Mouse (Mus musculus): ENCODE measurements around the gene Exoc4. TPM values are rescaled to one million over a fixed set of nuclear protein-coding genes. Genes with fewer than 3 reads are reported as not detected.

Gene Exoc4
- total RNA-seq, 2 experiments from 2014 or later, result 43.5 to 45.0 TPM

DNA sequence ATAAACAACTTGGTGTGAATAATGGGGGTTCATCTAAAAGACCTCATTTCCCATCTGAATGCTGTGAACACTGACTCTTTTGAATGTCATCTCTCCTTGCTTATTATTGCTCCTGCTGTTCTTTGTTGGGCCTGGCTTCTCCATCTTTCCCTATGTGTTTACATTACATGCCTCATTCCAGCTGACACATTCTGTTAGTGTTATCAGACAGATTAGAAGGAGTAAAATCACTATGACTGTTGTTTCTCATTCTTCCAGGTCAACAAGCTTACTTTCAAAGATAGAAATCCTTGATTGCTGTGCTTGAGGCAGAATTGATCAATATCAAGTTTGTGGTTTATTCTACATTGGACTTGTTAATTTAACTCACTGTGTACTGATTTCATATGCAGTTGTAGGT, 377.0 kb downstream of the Exoc4 start:
- DNase-seq (ENCODE audit: low spot score), result no peak

DNA sequence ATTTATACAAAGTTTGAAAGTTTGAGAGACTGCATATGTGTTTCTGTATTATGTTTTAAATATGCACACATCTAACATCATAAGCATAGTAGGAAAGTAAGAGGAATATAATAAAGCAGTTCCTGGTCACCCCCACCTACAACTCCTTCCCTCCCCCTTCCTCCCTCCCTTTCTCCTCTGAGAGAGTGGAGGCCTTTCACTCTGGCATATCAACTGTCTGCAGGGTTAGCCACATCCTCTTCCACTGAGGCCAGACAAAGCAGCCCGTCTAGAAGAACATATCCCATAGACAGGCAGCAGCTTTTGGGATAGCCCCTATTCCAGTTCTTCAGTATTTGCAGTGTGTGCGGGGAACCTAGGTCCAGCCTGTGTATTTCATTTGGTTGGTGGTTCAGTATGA, 382.2 kb downstream of the Exoc4 start:
- DNase-seq (ENCODE audit: low spot score), result no peak

DNA sequence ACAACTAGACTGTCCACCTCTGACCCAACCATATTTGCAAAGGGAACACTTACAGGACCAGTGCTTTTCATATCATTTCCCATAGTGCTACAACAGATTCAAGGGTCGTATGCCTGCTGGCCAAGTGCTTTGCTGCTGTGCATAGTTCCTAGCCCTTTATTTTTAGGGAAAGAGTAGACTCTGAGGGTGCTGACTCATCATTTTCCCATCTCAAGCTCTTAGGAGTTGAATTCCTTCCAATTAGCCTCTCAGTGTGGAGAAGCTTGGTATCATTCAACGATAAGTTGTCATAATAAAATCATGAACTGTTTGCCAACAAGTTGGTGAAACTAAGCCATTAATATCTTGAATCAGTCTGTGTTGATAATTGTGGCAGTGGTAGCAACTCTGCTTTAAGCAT, 388.3 kb downstream of the Exoc4 start:
- DNase-seq (ENCODE audit: low spot score), result no peak

DNA sequence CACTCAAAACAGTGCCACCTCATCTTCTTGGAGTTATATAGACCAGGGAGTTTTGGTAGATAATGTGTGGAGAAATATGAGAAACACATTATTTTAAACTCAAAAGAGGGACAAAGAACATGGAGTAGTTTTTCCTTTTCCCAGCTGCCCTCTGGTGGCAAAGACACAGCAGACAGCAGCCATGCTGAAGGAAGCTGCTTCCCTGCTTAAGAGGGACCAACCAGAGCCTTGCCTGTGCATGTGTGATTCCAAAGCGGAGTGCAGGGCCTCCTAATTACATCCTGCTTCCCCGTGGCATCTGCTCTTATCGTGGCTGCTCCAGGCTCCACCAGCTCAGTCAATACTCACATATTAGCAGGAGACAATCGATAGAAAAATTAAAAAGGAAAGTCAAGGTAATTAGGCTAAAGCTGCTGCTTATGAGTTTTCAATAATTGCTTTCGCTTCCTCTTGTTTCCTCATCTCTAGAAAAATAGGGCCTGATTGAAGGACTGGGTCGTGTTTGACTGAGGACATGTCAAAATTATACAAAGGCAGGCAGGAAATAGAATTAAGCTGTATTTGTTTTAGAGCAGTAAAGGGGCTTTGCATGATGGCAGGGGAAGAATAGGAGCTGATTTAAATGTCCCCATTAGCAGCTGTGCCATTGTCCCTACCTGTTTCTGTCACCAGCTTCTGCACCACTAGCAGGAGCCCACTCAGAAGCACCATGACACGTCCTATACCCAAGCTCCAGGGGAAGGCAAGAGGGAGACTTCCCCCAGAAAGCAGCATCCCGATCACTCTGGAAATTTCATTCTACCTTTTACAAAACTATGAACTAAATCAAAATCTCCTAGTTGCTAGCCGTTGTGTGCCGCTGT, 433.1 kb downstream of the Exoc4 start:
- DNase-seq (ENCODE audit: low spot score), result no peak

DNA sequence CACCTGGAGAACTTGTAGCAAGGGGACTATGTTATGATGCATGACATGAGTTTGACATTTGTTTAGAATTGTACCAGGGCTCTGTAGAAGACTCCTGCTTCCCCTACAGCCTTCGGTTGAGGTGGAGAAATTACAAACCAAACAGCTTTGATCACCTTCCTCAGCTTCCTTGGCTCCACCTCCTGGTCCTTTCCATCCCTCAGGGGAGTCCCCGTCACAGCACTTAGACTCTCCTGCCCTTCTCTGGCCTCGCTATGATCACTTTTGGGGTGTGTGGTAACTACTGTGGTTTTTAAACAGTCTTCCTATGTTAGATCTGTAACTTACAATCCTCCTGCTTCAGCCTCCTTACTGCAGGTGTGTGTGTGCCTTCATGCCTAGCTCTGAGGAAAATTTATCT, 434.6 kb downstream of the Exoc4 start:
- DNase-seq (ENCODE audit: low spot score), result no peak

DNA sequence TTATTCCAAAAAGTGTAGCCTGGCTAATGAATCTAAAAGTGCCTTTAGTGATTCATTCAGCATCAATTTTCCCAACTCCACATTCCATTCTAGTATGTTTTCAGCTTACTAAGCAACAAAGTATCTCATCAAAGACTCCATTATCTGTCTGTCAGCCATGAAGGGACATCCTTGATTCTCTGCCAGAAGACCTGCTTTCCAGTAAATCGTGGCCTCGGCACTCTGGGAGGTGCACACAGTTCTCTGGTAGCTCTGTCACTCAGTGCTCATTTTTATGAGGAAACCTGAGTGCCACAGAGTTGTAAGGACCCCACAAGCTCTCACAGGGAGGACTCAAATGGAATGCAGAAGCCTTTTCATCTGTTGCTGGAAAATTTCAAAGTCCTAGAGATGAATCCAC, 436.4 kb downstream of the Exoc4 start:
- DNase-seq (ENCODE audit: low spot score), result no peak

DNA sequence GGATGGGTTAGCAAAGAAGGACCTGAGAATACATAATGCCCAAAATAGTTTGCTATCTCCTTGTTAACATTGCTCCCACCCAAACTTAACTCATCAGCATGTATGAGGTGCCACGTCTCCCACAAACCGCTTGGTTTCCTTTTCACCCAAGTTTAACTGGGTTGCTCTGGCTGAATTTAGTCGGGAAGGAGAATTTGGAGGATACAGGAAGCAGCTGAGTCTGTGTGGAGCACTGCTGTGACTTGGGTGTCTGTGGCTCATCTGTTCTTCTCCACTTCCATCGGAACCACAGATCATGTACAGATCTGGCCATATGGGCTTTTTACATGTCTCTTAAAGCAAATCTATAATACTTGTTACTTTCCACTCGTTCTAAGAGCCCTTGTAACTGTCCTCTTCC, 441.7 kb downstream of the Exoc4 start:
- no peak for DNase-seq (ENCODE audit: low spot score)

DNA sequence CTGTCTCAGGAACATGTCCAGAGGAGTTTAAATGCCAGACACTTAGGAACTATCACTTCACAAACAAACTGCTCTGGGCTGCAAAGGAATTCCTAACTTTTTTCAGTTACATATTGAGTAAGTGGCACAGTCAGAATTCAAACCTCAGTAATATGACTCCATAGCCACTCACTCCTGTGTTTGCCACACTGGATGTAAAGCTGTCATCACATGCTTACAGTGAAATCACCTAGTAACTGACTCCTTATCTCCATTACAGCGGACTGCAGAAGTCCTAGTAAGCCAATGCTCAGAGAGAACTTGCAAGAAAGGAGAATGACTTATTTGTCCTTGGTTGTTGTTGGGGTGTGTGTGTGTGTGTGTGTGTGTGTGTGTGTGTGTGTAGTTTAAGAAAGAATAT, 448.1 kb downstream of the Exoc4 start:
- DNase-seq (ENCODE audit: low spot score), result no peak

DNA sequence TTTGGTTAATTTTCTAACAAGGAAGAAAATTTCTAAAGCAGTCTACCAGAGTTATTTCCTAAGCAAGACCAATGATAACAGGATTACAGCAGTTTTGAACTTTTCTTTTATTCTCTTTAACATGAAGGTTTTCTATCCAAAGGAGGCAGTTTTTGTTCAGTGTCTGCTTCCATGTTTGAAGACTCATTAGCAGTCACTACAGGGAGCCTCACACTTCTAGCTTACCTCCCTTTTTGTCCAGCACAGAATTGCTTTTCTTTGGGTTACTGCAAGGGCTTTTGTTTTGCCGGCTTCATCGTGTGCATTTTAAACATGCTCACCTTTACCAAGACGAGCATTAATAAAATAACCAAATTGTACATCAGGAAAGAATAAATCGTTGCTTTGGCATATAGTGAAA, 460.0 kb downstream of the Exoc4 start:
- DNase-seq (ENCODE audit: low spot score), result no peak

DNA sequence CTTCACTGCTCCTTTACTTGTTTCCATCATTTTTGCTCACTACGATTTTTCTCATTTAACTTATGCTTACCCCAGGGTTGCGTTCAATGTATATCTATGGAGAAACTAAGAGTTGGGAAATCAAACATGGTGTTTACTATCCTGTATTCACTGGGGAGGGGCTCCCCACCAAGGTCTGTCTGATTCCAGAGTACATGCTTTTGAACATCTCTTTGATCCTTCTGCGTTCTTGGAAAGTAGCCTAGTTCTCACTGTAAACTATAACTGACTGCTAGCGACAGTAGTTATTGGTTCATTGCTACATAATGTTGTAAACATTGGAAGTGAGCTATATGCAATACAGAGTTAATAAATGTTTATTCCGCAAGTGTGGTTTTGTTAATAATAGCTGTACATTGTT, 460.5 kb downstream of the Exoc4 start:
- DNase-seq (ENCODE audit: low spot score), result no peak

DNA sequence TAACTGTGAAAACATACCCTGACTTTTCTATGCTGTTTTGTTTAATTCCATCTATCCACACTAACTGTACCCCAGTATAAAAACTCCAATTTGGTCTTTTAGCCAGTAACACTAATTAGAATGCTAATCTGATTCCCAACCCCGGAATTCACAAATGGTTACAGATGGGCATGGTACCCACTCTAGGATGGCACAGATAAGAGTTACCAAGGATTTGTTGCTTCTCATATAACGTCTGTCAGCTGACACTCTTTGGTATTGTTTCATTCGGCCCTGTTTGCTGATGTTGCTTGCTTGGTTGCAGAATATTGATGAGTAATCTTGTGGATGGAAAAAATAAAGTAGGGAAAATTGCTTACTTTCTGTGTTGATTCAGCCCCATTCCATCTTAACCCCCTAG, 462.9 kb downstream of the Exoc4 start:
- no peak for DNase-seq (ENCODE audit: low spot score)

DNA sequence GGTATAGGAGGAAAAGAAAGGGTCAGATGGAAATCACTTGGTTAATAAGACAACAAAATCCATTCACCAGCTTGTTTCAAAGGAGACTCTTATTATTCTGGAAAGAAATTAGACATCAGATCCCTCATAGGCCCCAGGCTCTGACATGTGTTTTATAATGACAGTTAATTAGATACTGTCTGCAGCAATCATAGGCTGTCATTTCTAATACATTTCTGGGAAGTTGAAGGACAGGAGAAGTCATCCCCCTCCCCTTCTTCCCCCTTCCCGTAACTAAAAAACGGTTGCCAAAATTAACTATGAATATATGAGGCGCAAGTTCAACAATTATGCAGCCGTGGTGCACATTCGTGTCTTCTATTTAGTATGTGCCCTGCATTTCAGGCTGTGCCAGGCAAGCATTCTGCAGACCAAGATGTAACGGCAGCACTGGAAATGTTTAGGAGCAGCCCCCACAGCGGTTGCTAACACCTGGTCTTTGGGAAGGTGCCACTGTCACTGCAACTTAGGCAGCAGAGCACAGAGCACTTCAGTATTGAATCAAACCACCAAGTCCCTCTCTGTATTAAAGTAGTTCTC, 463.7 kb downstream of the Exoc4 start:
- DNase-seq (ENCODE audit: low spot score), result no peak

DNA sequence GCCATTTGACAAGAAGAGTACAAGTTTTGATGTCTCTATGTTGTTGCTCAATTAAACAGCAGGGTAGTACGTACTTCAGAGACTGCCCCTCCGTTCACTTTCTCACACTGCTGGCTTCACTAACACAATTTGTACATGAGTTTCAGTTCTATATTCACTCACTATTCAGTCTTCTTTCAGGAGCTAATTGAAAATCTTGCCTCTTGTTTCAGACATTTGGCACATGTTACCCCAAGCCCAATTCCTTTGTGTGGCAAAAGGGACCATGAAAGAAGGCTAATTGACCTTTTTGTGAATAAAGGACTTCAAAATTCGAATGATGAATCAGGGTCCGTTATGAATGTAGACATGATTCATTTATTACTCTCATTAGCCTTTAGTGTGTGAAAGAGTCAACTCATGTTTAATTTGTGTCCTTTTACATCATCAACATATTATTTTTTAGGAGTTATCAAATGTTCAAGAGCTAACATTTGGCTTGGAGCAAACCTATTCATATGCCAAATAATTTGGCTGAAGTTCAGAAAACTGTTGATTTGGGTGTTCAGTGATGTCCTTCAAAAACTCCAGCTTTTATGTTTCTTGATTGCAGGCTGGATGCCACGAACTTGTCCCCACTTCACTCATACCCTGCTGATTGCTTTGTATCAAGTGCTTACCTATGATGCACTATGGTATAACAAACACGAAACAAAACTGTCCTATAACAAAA, 467.5 kb downstream of the Exoc4 start:
- no peak for DNase-seq (ENCODE audit: low spot score)

DNA sequence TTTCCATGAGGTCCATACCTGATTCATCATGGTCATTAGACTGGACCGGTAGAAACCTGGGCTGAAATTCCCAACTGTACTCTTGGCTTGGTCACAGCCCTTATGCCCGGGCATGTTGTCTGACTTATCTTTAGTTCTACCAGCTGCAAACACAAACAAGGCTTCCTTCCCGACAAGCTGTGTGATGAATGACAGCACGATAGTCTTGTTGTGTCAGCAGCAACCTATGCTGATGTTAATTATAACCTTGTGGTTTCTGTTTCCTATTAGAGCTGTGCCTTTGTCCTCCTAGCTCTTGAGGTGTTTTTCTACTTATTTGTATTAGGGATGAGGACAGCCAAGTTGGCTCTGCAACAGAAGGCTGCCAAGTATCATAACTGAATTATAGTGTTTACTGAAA, 472.3 kb downstream of the Exoc4 start:
- DNase-seq (ENCODE audit: low spot score), result no peak

DNA sequence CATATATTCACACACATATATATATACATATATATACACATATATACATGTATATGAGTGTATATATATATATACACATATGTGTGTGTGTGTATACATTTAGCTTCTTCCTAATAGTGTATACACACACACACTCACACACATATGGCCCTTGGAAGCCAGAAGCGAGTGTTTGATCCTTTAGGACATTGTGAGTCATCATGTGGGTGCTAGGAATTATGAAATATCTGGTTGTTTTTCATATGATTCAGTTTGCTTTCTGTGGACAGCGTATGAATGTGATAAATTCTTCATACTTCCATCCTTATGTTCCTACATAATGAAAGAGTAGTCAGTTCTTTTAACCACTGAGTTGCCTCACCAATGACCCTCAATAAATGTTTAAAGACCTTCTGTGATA, 473.9 kb downstream of the Exoc4 start:
- DNase-seq (ENCODE audit: low spot score), result no peak

DNA sequence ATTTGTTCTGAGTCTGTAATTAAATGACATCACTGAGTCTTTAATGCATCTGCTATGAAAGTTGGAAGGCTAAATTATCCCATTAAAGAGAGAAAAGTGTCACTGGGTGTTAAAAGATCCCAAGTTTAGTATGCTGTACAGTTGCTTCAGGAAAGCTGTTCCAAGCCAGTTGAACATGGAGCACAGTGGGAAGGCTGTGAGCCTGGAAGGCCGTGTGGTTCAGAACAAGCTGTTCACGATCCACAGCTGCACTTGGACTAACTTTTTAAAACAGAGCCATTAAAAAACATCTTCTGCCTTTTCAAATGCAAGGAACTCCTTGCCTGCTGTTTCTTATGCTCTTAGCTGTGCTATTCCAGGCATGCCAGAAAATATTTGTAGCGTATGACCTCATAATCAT, 475.7 kb downstream of the Exoc4 start:
- DNase-seq (ENCODE audit: low spot score), result no peak

DNA sequence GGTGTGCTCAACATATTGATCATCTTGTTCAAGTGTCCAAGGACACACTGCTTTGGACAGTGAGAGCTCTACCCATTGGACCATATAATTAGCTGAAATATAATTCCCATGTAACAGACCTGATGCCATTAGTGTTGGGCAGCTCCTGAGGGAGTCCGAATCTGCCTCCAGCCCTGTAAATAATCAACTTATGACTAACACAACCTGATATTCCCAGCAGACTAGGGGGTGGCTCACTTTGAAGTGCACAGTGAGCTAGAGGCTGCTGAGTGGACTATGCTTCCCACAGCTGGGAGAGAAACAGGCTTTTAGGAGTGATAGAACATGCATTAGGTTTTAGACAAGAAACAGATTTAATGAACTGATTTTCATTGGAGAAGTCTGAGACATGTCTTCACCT, 478.4 kb downstream of the Exoc4 start:
- no peak for DNase-seq (ENCODE audit: low spot score)

DNA sequence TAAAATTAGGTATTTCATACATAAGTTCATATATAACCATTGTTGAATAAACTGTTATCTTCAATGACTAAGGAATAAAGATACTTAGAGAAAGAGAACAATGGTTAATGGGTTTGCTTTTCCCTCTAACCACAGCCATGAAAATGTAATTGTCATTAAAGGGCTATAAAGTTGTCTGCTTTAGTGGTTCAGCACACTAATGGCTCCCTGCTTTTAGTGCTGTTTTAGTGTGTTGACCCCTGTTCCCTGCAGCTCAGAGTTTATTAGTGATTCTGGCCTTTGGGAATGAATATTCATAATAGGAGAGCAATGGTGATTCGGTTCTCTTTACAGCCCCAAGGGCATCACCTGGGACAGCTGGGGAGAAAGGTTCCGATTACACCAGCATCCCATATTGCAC, 483.3 kb downstream of the Exoc4 start:
- DNase-seq (ENCODE audit: low spot score), result no peak

DNA sequence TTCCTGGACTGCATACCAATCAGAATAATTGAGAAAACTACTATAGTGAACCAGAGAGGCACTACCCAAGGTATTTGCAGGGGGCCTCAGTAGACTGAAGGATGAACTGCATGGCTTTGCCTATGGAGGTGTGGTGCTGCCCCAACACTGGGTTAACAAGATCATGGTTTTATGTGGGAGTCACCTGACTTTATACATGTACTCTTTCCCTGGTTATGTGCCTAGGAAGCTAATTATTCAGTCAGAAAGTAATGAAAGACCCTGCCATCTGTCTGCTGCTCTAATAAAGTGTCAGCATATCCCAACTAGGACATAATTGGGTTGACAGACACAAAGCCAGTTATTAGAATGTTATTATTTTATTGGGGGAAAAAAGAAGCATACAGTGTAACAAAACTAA, 484.7 kb downstream of the Exoc4 start:
- DNase-seq (ENCODE audit: low spot score), result no peak

DNA sequence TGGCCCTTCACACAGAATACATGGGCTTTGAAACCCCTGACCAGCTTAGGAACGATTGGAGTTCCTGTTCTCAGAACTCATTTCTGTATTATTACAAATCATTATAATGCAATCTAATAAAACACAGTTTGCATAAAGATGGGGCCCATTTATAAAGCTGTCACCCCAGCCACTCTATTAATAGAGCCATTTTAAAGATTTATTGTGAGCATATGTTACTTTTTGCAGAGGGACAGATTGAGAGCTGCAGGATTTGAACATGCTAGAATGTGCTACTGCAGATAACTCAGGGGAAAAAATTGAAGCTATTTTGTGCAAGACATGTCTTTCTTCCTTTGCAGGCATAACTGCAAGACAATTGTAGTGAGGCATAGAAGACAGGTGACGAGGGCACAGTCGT, 485.1 kb downstream of the Exoc4 start:
- no peak for DNase-seq (ENCODE audit: low spot score)

DNA sequence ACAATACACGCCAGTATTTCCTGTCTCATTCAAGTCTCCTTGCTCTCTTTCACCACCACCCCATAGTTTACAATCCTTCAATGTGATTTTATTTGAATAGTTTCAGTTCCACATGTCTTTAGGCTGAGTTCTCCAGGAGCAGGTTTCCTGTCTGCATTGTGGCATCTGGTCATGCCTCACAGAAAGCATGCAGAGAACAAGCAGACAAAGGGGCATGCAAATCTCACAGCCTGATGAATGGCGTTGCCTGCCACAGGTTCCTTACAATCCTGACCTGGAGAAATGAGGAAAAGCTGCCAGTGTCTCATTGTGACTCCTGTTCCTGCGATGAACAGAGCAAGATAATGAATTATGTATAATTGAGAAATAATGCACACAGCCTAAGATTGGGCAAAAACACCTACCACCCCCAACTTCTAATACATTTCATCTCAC, 490.0 kb downstream of the Exoc4 start:
- no peak for DNase-seq (ENCODE audit: low spot score)

DNA sequence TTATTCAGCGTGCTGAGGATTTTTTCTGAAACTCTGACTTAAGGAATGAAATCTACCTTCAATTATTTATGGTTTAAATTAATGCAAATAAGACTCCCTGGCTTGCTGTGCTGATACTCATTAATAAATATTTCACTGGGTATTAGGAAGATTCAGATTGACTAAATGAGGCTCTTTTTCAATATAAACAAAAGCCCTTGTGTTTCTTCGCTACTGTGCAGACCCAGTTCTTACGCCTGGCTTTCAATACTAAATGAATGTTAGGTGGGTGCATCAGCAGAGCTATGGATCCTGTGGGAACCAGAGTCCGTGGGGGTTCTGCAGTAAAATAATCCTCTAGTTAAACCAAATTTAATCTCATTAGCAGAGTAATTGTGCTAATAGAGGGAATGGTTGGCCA, 490.4 kb downstream of the Exoc4 start:
- no peak for DNase-seq (ENCODE audit: low spot score)

DNA sequence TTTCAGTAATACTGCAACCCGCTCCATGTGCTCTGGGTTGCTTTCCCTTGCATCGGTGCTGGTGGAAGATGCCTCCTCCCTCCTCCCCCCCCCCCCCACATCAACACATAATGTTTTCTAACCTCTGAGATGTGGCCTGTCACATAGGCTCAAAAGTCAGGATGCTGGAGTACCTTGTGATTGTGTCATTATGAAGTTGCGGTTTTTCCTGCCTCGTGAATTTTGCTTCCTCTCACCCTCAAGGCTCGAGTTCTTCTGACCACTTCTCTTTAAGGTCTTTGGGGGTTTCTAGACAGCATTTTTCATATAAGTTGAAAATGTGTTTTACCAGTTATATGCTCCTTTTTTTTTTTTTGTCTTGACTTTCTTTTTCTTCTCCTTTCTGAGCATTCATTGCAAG, 507.1 kb downstream of the Exoc4 start:
- DNase-seq (ENCODE audit: low spot score), result no peak

Data from gastrocnemius, adult 18-20 months (tissue).